Mouse (Mus musculus): ENCODE results near the gene Prdm10. TPM values are rescaled to one million over a fixed set of nuclear protein-coding genes. Genes with fewer than 3 reads are reported as not detected.
A peak's percentile ranks its signal among the peaks of the same experiment; 100 is the strongest.

Prdm10 gene
- total RNA-seq, 1 experiment from 2014 or later: 10.8 TPM

DNA sequence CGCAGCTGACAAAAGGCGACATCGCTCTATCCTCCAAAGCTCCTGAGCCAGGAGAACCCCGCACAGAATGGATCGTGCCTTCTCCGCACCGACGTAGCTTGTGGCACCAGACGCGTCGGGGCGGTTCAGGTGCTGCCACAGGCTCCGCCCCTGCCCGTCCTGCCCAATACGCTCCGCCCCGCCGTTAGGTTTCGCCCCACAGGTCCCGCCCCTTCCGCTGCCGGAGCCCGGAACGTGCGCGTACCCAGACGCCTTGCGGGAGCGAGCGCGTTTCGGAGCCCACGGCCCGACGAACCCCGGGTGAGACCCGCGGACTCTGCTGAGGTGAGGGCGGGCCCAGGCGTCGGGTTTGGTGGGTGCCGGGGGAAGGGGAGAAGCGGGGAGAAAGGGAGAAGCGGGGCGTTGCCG is 105.6 kb downstream of the Prdm10 start, which contains the start of gene Nfrkb:
TSS of gene Nfrkb (plus strand) at position 246 of the 408 bp plus-strand sequence.
- ATAC-seq (replicated peaks in 1 of 2; ENCODE audit: insufficient read depth in 1 of 2, low FRiP score in 2 of 2, low TSS enrichment in 1 of 2, low read depth in 1 of 2, poor library complexity in 2 of 2, severe bottlenecking in 2 of 2): peak; percentile 99

DNA sequence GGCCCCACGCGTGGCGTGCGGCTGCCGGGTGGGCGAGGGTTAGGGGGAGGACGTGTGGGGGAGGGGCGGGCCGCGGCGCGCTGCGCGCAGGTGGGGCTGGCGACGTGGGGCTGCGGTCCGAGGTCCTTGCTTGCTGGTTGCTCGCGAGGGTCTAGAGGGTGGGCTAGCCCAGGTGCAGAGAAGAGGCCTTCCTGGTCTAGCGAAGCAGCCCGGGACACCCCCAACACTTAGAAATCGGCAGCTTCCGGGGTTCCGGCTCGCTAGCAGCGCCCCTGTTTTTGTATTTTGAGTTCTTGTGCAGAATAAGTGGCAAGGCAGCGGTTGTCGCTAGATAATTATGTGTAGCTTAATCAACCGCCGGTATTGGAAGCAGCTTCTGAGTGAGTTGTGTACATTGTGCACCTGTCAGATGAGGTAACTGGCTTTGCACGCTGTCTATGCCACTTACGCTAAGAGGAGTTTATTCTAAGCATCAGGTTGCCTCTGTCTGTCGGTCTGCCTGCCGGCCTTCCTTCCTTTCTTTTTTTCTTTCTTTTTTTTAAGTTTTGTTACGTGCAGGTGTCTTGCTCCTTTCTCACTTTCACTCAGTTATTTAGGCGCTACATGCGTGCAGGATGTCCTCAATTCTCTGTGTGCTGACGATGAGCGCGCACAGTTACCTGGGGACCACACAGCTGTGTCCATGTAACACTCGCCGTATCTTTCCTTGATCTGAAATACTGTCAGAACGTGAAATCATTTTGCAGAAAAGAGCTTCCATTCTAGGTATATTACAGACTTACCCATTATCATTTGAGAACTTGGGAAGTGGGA is 106.2 kb downstream of the Prdm10 start:
- peak in 1 of 2 experiments; percentile 9; a peak in 2 of 4 replicates for ATAC-seq (replicated peaks in 1 of 2; ENCODE audit: insufficient read depth in 1 of 2, low FRiP score in 2 of 2, low TSS enrichment in 1 of 2, low read depth in 1 of 2, poor library complexity in 2 of 2, severe bottlenecking in 2 of 2)

DNA sequence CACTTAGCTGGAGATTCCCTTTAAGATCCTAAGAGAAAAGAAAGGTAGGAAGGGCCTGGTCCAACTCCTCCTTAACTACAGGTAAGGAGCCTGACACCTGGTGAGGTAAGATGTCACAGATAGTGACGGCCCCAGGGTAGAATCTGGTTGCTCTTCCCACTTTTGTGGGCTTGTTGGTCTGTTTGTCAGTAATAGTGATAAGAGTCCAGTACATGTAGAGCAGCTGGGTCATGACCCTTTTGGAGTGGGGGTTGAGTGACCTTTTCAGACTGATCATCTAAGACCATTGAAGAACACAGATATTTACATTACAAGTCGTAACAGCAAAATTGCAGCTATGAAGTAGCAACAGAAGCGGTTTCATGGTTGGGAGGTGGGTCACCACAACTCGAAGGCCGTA is 106.9 kb downstream of the Prdm10 start:
- ATAC-seq (replicated peaks in 1 of 2; ENCODE audit: insufficient read depth in 1 of 2, low FRiP score in 2 of 2, low TSS enrichment in 1 of 2, low read depth in 1 of 2, poor library complexity in 2 of 2, severe bottlenecking in 2 of 2): no peak

DNA sequence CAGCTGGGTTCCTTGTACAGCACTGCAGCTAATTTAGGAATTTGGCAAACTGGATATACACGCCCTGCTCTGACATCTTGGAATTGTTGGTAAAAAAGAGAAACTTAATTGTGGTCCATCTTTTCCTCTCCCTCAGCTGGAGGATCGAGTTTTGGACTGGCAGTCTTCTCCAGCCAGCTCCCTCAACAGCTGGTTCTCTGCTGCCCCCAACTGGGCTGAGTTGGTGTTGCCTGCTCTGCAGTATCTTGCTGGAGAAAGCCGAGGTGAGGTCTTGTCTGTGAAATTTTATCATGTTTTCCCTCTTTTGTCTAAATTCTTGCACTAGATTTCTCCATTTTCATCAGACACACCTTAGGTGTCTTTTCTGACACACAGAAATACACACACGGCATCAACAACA is 120.1 kb downstream of the Prdm10 start:
- ATAC-seq (replicated peaks in 1 of 2; ENCODE audit: insufficient read depth in 1 of 2, low FRiP score in 2 of 2, low TSS enrichment in 1 of 2, low read depth in 1 of 2, poor library complexity in 2 of 2, severe bottlenecking in 2 of 2): peak; percentile 83 to 91

DNA sequence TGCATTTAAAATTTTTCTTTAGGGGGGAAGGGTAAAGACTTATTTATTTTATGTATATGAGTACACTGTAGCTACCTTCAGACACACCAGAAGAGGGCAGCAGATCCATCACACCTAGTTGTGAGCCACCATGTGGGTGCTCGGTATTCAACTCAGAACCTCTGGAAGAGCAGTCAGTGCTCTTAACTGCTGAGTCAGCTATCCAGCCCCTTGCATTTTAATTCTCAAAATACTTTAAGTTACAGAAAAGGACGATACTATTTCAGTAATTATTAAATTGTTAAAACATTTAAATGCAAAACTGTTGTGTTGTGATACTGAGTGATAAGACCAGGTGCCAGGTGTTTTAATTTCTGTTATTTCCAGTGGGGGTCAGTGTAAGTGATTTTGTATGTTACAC is 124.0 kb downstream of the Prdm10 start:
- ATAC-seq (replicated peaks in 1 of 2; ENCODE audit: insufficient read depth in 1 of 2, low FRiP score in 2 of 2, low TSS enrichment in 1 of 2, low read depth in 1 of 2, poor library complexity in 2 of 2, severe bottlenecking in 2 of 2): no peak

DNA sequence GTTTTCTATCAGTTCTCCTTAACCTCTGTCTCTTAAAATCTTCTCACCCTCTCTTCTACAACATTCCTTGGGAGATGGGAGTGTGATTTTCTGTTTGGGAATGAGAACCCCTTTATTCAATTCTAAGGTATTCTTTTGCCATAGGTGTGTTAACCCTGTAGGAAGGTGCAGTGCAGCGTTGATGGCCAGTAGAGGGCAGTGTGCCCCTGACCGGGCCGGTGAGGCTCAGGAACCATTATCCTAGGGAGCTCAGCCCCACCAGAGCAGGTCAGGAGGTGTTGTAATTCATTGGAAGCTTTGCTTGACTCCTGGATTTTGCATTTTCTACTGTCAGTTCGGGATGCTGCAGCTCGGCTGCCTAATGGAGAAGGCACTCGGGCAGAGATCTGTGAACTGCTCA is 124.9 kb downstream of the Prdm10 start:
- ATAC-seq (replicated peaks in 1 of 2; ENCODE audit: insufficient read depth in 1 of 2, low FRiP score in 2 of 2, low TSS enrichment in 1 of 2, low read depth in 1 of 2, poor library complexity in 2 of 2, severe bottlenecking in 2 of 2): peak; percentile 53 to 62; a peak in 1 of 4 replicates

DNA sequence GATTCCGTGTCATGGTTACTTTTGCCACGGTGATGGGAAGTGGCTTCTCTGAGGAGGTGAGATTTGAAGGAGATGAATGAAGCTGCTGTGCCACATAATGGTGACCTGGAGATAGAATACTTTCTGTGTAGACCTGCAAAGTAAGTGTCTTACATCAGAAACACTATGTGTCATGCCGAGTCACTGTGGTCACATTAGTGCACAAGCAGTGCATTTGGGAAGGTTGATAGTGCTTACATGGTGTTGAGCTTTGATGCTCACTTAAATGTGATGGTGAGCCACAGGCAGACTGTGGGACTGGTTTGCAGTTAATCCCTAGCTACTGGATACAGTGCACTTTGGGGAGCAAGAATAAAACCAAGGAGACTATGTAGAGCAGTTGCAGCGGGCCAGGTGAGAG is 131.8 kb downstream of the Prdm10 start:
- ATAC-seq (replicated peaks in 1 of 2; ENCODE audit: insufficient read depth in 1 of 2, low FRiP score in 2 of 2, low TSS enrichment in 1 of 2, low read depth in 1 of 2, poor library complexity in 2 of 2, severe bottlenecking in 2 of 2): peak in 1 of 2 experiments; percentile 49; a peak in 2 of 4 replicates

DNA sequence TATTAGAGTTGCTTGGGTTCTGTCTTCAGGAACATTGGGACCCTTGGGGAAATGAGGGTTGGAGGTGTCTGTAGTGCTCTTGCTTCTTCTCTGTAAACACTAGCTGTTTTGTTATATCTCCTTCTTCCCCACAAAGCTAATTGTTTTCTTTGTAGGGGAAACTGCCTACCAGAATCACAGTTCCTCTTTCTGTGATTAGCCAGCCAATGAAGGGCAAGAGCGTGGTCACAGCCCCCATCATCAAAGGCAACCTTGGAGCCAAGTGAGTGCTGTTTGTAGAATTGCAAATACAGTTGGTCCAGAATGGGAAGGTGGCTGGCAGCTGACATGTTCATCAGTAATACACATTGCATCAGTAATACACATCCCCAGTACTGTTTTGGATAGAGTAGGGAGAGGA is 138.5 kb downstream of the Prdm10 start:
- peak; percentile 77 to 78 for ATAC-seq (replicated peaks in 1 of 2; ENCODE audit: insufficient read depth in 1 of 2, low FRiP score in 2 of 2, low TSS enrichment in 1 of 2, low read depth in 1 of 2, poor library complexity in 2 of 2, severe bottlenecking in 2 of 2)

DNA sequence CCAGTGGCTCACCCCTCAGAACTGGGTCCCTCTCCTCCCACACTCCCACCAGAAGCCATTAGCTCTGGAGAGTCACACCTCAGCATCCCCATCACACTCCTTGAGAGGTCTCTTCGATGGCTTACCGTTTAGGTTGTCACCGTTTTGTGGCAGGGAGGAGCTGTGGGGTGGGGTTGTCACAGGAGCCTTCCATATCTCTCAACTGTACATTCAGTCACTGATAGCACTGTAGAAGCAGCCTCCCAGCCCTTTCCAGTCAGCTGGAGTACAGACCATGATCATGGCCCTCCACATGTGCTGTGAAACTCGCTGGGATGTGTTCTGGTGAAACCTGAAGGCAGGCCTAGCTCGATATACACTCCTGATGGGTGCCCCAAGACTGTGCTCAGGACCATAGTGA is 141.8 kb downstream of the Prdm10 start:
- ATAC-seq (replicated peaks in 1 of 2; ENCODE audit: insufficient read depth in 1 of 2, low FRiP score in 2 of 2, low TSS enrichment in 1 of 2, low read depth in 1 of 2, poor library complexity in 2 of 2, severe bottlenecking in 2 of 2): 0 out of 4 replicates have a peak, but pooled peaks of 1 of the 2 experiments have one; percentile 32

DNA sequence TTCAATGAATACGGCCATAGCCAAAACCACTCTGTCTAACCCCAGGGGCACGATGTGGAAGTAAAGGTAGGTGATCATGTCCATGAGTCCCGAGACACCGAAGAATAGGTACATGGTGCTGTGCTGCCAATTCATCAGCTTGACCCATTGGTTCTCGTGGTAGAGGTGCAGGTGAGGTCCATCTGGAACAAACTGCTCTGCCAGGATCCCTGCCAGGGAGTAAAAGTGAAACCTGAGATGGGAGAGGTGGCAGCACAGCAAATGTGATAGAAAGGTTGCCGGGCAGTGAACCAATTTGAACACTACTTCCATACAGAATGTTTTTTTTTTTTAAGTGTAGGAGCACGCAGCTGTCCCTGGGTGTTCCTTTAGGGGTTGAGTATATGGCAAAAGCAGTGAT is 148.6 kb downstream of the Prdm10 start:
- ATAC-seq (replicated peaks in 1 of 2; ENCODE audit: insufficient read depth in 1 of 2, low FRiP score in 2 of 2, low TSS enrichment in 1 of 2, low read depth in 1 of 2, poor library complexity in 2 of 2, severe bottlenecking in 2 of 2): no peak

DNA sequence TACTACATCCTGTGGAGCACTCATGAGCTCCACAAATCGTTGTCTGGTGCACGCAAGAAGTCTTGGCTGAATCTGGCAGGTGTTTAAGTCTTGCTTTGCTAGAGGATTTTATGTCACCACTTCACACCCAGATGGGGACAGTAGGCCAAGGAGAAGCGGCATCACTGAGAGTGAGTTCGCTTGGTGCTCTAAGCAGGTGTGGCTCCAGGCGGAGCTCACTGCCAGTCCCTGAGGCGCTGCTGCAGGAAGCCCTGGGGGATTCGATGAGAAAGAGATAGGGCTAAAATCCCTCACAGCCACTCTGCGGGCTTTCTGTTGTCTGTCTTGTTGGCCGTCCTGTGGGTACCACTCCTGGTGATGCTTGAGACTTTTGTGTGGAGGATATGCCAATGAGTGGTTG is 149.7 kb downstream of the Prdm10 start:
- ATAC-seq (replicated peaks in 1 of 2; ENCODE audit: insufficient read depth in 1 of 2, low FRiP score in 2 of 2, low TSS enrichment in 1 of 2, low read depth in 1 of 2, poor library complexity in 2 of 2, severe bottlenecking in 2 of 2): no peak

Other genes with a start within 250 kb of the Prdm10 start
- 32.7 and 36.3 TPM in 2 replicates for gene Zbtb44, start 249.9 kb upstream of the Prdm10 start, total RNA-seq (2017)
- 11.3 and 16.6 TPM in 2 replicates for gene St14, start 148.7 kb upstream of the Prdm10 start, total RNA-seq (2017)
- 81.2 and 168 TPM in 2 replicates for gene Aplp2, start 68.7 kb upstream of the Prdm10 start, total RNA-seq (2017)
- 27.8 and 34.9 TPM in 2 replicates for gene Nfrkb, start 105.7 kb downstream of the Prdm10 start, total RNA-seq (2017)
- 0.13 TPM in 1 of 2 replicates, not detected in the other for gene Tmem45b, start 183.9 kb downstream of the Prdm10 start, total RNA-seq (2017)